ENCODE assay signal across 8 mouse cellular contexts in the genomic region with DNA sequence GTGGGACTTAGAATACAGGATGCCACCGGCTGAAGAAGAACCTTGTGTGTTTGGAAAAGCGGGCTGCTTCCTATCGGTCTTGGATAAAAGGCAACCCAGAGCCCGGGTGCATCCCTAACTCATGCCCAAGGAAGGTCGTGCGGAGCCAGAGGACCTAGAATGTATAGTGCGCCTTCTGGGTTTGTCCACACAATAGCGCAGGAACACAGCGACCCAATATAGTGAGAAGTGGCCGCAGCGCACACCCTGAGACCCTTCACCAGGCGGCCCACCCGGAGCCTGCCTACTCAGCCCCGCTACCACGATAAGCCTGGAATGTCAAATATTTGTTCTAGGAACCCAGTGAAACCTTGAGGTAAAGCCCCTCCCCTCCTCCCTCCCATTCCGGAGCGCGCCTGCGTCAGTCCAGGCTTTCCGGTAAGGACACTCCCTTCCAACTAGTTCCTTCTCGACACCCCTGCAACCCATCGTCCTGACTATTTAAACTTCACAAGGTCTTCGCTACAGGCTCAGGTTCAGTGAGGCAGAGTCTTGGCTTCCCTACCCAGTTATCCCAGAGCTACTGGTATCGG. TPM values are rescaled to one million over a fixed set of nuclear protein-coding genes. Genes with fewer than 3 reads are reported as not detected.
DNase-seq lines count a peak whose midpoint lies in the region.

No protein-coding gene starts in this region.

- WGBS in heart, embryonic 10.5 days: 1% methylated on average over 24 of the region's 24 CpGs

- H3K4me3 ChIP-seq in heart, embryonic 10.5 days: peak overlapping the region; percentile 69

- no peaks in the 10 kb centered on the region for H3K9me3 ChIP-seq in heart, embryonic 10.5 days

- H3K4me1 ChIP-seq in heart, embryonic 10.5 days: peaks cover 46% of the 10 kb centered on the region

- H3K27me3 ChIP-seq in heart, embryonic 10.5 days (ENCODE audit: insufficient read depth, poor library complexity, severe bottlenecking): peaks cover 44% of the 10 kb centered on the region

- H3K36me3 ChIP-seq in heart, embryonic 10.5 days: peaks cover 2% of the 10 kb centered on the region

- DNase-seq in thymus, postnatal 14 days: peak; percentile 52
- DNase-seq in thymus, postnatal 0 days (ENCODE audit: low spot score): no peak
- DNase-seq in brain, adult 2 months (ENCODE audit: low read depth, low spot score): peak; percentile 66
- peak; percentile 92 for DNase-seq in heart, embryonic 10.5 days (ENCODE audit: low spot score)
- peak; percentile 83 for DNase-seq in kidney, adult 9 months
- DNase-seq in lung, postnatal 10 days: peak; percentile 87
- DNase-seq in retina, postnatal 1 day: peak; percentile 50
- no peak for DNase-seq in cerebellum, adult 8-10 months

- peak overlapping the region; percentile 87 for H3K27ac ChIP-seq in heart, embryonic 10.5 days

RNA-seq across cellular contexts. Expression of a gene that starts 1.2 kb away (rescaled TPM):
- 8.8 and 9.6 TPM in 2 replicates for polyA plus RNA-seq in thymus, postnatal 0 days (2015; fragmentation: Nextera tagmentation; extraction: Ambion mirVana)
- polyA plus RNA-seq in heart, embryonic 10.5 days (2016; fragmentation: Nextera tagmentation; extraction: Ambion mirVana): 2.4 and 5.4 TPM in 2 replicates

RNA-seq across cellular contexts. Expression of a gene that starts 12.2 kb away (rescaled TPM):
- 11.0 and 11.7 TPM in 2 replicates for polyA plus RNA-seq in thymus, postnatal 0 days (2015; fragmentation: Nextera tagmentation; extraction: Ambion mirVana)
- polyA plus RNA-seq in heart, embryonic 10.5 days (2016; fragmentation: Nextera tagmentation; extraction: Ambion mirVana): 10.6 and 13.6 TPM in 2 replicates

RNA-seq across cellular contexts. Expression of a gene that starts 30.7 kb away (rescaled TPM):
- 86.2 and 87.1 TPM in 2 replicates for polyA plus RNA-seq in thymus, postnatal 0 days (2015; fragmentation: Nextera tagmentation; extraction: Ambion mirVana)
- 47.3 and 67.8 TPM in 2 replicates for polyA plus RNA-seq in heart, embryonic 10.5 days (2016; fragmentation: Nextera tagmentation; extraction: Ambion mirVana)

Comparison
In these comparisons a context has a peak if more than half of its experiments do, and no peak if none do; other contexts are left out.
1. DNase-seq: peak in thymus, postnatal 14 days (single experiment), brain, adult 2 months (single experiment), heart, embryonic 10.5 days (single experiment), kidney, adult 9 months (single experiment), lung, postnatal 10 days (single experiment) and retina, postnatal 1 day (single experiment); none in thymus, postnatal 0 days (single experiment) and cerebellum, adult 8-10 months (single experiment).